Mouse (Mus musculus) erythroblast, embryonic 14.5 days (primary cell): ENCODE data around the gene Myef2. TPM values are rescaled to one million over a fixed set of nuclear protein-coding genes. Genes with fewer than 3 reads are reported as not detected.

Experiments used
- H3K27me3 ChIP-seq: 2 replicates; pipeline ENCODE4 v1.6.1; 2012; ENCODE audit warnings: inconsistent platforms; ENCODE audit not compliant: control insufficient read depth
- H3K36me3 ChIP-seq: 2 replicates; pipeline ENCODE4 v1.6.1; 2012; ENCODE audit warnings: mild to moderate bottlenecking, inconsistent platforms; ENCODE audit not compliant: control insufficient read depth
- H3K4me1 ChIP-seq: 2 replicates; pipeline ENCODE4 v1.6.1; 2012; ENCODE audit warnings: inconsistent platforms; ENCODE audit not compliant: control insufficient read depth
- H3K4me3 ChIP-seq: replicated peaks from 2 replicates; pipeline ENCODE3; 2012; ENCODE audit warnings: moderate library complexity, mild to moderate bottlenecking, inconsistent platforms
- H3K9me3 ChIP-seq: 2 replicates; pipeline ENCODE4 v1.6.1; 2012; ENCODE audit warnings: low read length, inconsistent platforms, mixed read lengths; ENCODE audit not compliant: control insufficient read depth
- GATA1 ChIP-seq: IDR thresholded peaks from 2 replicates; pipeline ENCODE4 v1.6.1; 2012; ENCODE audit warnings: low read length, inconsistent platforms, mixed read lengths
- TAL1 ChIP-seq: IDR thresholded peaks from 3 replicates; pipeline ENCODE4 v1.6.1; 2012; ENCODE audit warnings: low read length, inconsistent platforms, mixed read lengths
- polyA plus RNA-seq: library from polyadenylated mRNA; stranded (reverse); fragments of >175 nt; gene quantifications from 2 replicates; pipeline ENCODE4 v1.2.3, GENCODE M21; 2012

Gene Myef2
- polyA plus RNA-seq, 1 experiment: 1.9 TPM

- Histone ChIP-seq H3K27me3 (no peaks in the 10 kb centered on the region), H3K36me3 (no peaks in the 10 kb centered on the region; the same call in 1 of the 2 replicates), H3K4me1 (no peaks in the 10 kb centered on the region), H3K9me3 (no peaks in the 10 kb centered on the region), H3K4me3 (no peak overlapping the region)
- TF ChIP-seq GATA1: no peak
- TF ChIP-seq TAL1: no peak
Observed at GRCm38 (mm10) chr2:125073056-125073780, 50.2 kb downstream of the Myef2 start.

- Histone ChIP-seq H3K36me3 (no peaks in the 10 kb centered on the region), H3K4me1 (no peaks in the 10 kb centered on the region; the same call in 1 of the 2 replicates), H3K9me3 (no peaks in the 10 kb centered on the region), H3K4me3 (no peak overlapping the region), H3K27me3 (no peaks in the 10 kb centered on the region)
- TF ChIP-seq GATA1 (no peak), TAL1 (no peak)
Observed at GRCm38 (mm10) chr2:125068696-125069095, 54.8 kb downstream of the Myef2 start.

DNA sequence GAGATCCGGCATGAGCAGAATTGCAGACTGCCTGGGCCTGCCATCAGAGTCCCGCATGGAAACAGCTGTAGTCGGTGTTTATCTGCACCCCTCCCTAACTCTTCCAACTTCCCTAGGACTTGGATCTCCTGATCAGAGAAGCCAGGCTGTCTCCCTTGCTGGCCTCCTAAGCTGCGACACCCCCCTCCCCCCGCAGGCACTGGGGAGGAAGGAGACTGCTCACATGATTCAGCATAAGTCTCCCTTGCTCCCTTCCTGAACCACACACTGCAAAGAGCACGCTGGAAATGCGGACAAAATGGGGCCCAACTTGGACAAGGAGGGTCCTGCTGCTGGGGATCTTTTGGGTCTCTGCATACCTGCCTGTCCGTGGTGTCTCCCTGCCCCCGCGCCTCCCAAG lies 55.6 kb downstream of the Myef2 start, which contains the start of gene Slc24a5:
Gene Slc24a5, plus strand, starts transcription at position 231 of the 400 bp plus-strand sequence.
- Histone ChIP-seq H3K9me3 (no peaks in the 10 kb centered on the region), H3K4me1 (no peaks in the 10 kb centered on the region; the same call in 1 of the 2 replicates), H3K36me3 (no peaks in the 10 kb centered on the region), H3K27me3 (no peaks in the 10 kb centered on the region), H3K4me3 (no peak within 1 kb of the TSS)
- TF ChIP-seq TAL1 (no peak), GATA1 (no peak)

DNA sequence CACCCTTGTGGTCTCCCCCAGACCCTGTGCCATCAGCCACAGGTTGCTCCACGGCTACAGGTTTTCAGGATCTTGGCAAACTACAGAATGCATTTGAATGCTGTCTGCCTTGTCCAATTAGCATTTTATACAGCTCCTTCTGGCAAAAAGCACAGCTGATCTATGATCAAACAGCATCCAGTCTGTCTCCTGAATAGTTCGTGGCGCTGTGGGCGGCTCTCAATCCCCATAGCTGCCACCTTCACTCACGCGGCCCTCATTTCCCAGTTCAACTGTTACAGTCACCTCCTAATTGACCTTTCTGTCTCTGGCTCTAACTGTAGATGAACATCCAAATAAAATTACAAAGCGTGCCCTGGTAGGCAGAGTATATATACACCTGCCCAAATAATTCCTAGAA lies 56.1 kb downstream of the Myef2 start:
- Histone ChIP-seq H3K4me1 (no peaks in the 10 kb centered on the region; the same call in 1 of the 2 replicates), H3K9me3 (no peaks in the 10 kb centered on the region), H3K4me3 (no peak overlapping the region), H3K36me3 (no peaks in the 10 kb centered on the region), H3K27me3 (no peaks in the 10 kb centered on the region)
- TF ChIP-seq TAL1 (no peak), GATA1 (no peak)

- Histone ChIP-seq H3K4me1 (no peaks in the 10 kb centered on the region), H3K4me3 (no peak overlapping the region)
- TF ChIP-seq GATA1: no peak
- no peak for TF ChIP-seq TAL1
Observed at GRCm38 (mm10) chr2:125062944-125063343, 60.5 kb downstream of the Myef2 start.

GRCm38 (mm10) chr2:125061451-125061850 lies 62.0 kb downstream of the Myef2 start:
- TF ChIP-seq GATA1 (no peak), TAL1 (no peak)
- H3K36me3 ChIP-seq: no peaks in the 10 kb centered on the region
- peaks cover 8% of the 10 kb centered on the region; the same call in 1 of the 2 replicates for H3K9me3 ChIP-seq
- H3K4me1 ChIP-seq: no peaks in the 10 kb centered on the region
- no peaks in the 10 kb centered on the region for H3K27me3 ChIP-seq
- no peak overlapping the region for H3K4me3 ChIP-seq

More at GRCm38 (mm10) chr2:125062944-125063343, 60.5 kb downstream of the Myef2 start:
- H3K27me3 ChIP-seq: no peaks in the 10 kb centered on the region
- peaks cover 8% of the 10 kb centered on the region; the same call in 1 of the 2 replicates for H3K9me3 ChIP-seq
- no peaks in the 10 kb centered on the region for H3K36me3 ChIP-seq

GRCm38 (mm10) chr2:125057250-125057815 lies 66.1 kb downstream of the Myef2 start:
- H3K4me1 ChIP-seq: no peaks in the 10 kb centered on the region
- H3K4me3 ChIP-seq: no peak overlapping the region
- H3K9me3 ChIP-seq: peaks cover 8% of the 10 kb centered on the region; the same call in 1 of the 2 replicates
- no peaks in the 10 kb centered on the region for H3K27me3 ChIP-seq
- no peaks in the 10 kb centered on the region for H3K36me3 ChIP-seq
- no peak for TF ChIP-seq GATA1
- TF ChIP-seq TAL1: no peak

DNA sequence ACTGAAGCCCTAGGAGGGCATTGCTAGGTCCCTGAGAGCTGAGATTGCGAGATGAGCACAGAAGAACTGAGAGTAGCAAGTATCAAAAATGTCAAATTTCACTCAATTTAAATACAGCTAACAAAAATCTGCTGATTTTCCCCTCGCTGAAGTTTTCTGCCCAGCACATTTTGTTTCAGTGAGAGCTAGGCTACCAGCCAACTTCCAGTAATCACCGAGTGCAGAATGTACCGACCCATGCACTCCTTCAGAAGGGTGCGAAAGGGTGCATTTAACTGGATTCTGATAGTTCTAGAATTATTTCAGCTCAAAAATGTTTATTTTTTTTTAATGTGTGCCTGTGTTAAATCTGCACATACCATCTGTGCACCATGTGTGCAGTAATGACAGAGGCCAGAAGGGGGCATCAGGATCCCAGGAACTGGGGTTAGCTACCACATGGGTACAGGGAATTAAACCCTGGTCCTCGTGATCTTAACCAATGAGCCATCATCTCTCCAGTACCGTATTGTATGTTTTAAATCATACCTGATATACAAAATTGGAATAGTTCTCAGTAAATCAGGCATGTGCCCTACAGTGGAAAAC lies 68.1 kb downstream of the Myef2 start:
- H3K36me3 ChIP-seq: no peaks in the 10 kb centered on the region
- H3K4me1 ChIP-seq: no peaks in the 10 kb centered on the region
- no peak for TF ChIP-seq GATA1
- no peak for TF ChIP-seq TAL1
- H3K4me3 ChIP-seq: no peak overlapping the region
- peaks cover 3% of the 10 kb centered on the region; the same call in 1 of the 2 replicates for H3K9me3 ChIP-seq
- no peaks in the 10 kb centered on the region for H3K27me3 ChIP-seq

Other genes starting within 250 kb of the Myef2 start
- not detected in 2 replicates for gene Slc24a5, start 55.5 kb downstream of the Myef2 start, polyA plus RNA-seq
- not detected in 2 replicates for gene Ctxn2, start 13.0 kb upstream of the Myef2 start, polyA plus RNA-seq
- not detected in 2 replicates for gene Slc12a1, start 28.8 kb upstream of the Myef2 start, polyA plus RNA-seq
- 13.5 and 15.7 TPM in 2 replicates for gene Dut, start 123.5 kb upstream of the Myef2 start, polyA plus RNA-seq